Mouse (Mus musculus): ENCODE measurements around the gene Gm49630.
"Not testable (repeated sequence)": the region's sequence is repeated elsewhere in the genome, so short reads cannot be mapped to it uniquely, and the experiment has no call there.

DNA sequence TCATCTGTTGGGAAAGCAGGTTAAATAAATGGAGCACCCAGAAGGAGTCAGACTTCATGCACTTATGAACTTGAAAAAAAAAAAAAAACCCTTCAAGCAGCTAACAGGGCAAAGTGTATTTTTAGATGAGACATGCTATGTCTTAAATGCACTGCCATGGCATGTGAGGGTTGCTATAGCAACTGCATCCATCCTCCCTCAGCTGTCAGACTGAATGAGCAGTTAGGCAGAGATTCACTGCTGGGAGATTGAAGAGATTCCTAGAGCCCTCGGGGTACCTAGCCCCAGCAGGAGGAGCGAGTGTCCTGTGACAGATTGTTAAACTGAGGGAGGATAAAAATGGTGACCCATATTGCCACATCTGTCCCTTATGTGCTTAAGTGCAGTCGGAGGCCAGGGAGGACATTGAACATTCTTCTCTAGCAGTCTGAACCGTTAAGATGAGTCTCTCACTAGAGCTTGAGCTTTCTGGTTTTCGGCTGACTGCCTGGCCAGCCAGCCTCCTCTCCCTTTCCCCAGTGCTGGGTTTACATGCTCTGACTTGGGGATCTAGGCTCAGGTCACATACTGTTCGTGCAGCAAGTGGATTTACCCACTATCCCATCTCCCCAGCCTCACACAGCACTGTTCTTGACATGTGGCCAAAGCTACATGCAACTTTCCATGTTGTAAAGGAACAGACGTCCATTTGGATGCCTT lies 5.0 kb downstream of the Gm49630 start:
- not testable (repeated sequence) for TF ChIP-seq ZC3H11A (IDR thresholded peaks at IDR 0.05; ENCODE audit: borderline replicate concordance, low read depth, low read length); MAFK (IDR thresholded peaks at IDR 0.05; ENCODE audit: insufficient read depth, low read depth, low read length)
